Mouse (Mus musculus) left cerebral cortex, adult 18-20 months (tissue): ENCODE measurements around the gene Prim2. TPM values are rescaled to one million over a fixed set of nuclear protein-coding genes. Genes with fewer than 3 reads are reported as not detected.

Source experiments
- DNase-seq, 2 experiments: peaks; one replicate each; pipeline ENCODE4 v3.0.0; 2021 to 2022; ENCODE audit warnings: low spot score in 2 of 2, mixed read lengths in 1 of 2
- total RNA-seq, 2 experiments: library from RNA; stranded (reverse); gene quantifications; 2 replicates each; pipeline ENCODE4 v1.2.3; 2021

The Prim2 gene
- total RNA-seq, 2 experiments from 2014 or later, result 6.7 to 6.9 TPM

- no peak for DNase-seq
Measured at GRCm38 (mm10) chr1:33495203-33495553, 174.4 kb downstream of the Prim2 start.

- no peak for DNase-seq
Measured at GRCm38 (mm10) chr1:33494524-33495202, 174.9 kb downstream of the Prim2 start.

DNA sequence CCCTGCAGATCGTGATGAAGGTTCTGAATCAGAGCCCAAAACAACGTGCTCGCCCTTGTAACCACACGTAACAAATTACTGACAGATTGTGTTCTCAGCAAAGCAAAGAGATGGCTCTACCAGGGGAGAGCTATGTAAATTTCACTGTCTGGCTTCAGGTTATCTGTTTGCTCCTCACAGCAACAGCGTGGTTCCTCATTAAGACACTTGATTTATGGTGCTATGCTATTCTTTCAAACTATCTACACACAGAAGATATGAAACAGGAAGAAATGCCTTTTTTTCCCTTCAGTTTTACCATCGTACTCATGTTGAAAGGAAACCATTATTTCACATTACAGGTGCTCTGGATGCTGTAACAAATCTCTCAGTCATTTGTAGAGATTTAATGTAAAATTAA is 179.4 kb downstream of the Prim2 start:
- no peak for DNase-seq

DNA sequence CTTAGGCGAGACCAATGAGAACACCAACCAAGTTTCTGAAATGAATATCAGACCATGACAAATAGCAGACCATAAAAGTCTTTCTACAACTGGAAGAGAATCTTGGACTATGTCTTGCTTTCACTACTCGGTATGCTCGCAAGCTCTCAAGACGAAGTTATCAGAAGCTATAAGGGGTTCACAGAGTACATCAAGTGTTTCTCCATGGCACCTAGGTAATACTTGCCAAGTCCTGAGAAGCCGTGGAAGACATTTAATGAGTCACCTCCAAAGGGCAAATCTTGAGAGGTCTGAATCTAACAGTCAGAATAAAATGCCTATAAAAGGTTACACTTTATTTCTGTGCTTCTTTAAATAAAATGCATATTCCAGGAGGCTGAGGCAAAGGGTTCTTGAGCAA is 181.2 kb downstream of the Prim2 start:
- DNase-seq, result no peak

GRCm38 (mm10) chr1:33483746-33484145 is 185.8 kb downstream of the Prim2 start:
- DNase-seq, result no peak

DNA sequence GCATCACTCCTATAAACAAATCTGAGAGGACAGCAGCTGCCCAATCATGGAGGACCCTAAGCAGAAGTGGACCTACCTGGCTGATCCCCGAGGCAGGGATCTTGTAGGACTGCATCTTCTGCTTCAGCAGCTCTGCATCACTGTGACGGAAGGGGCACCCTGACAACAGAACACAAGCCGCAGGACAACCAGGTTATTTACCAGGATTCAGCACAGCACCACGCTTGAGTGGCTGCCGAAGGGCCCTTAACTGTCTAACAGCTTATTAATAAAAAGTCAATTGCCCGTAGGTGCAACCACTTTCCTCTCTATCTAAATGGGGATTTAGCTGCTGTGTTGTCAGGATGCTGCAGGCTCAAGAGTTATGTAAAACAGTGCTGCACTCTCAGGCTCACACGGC is 189.2 kb downstream of the Prim2 start:
- no peak for DNase-seq

- no peak for DNase-seq
Measured at GRCm38 (mm10) chr1:33471069-33471468, 198.5 kb downstream of the Prim2 start.

- DNase-seq, result no peak
Measured at GRCm38 (mm10) chr1:33470222-33470621, 199.4 kb downstream of the Prim2 start.

DNA sequence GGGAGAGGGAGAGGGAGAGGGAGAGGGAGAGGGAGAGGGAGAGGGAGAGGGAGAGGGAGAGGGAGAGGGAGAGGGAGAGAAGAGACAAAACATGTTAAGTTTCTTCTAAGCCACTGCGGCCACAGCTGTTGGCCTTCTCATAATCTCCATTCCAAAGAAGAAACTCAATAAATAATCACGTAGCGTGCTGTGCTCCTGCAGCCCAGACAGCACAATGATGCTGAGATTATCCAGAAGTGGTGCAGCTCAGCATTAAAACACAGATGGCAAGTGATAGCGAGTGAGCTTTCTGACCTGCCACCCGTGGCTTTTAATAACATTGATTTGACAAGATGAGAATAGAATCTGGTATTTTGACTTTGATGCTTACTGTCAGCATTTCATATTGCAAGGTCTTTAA is 205.4 kb downstream of the Prim2 start:
- DNase-seq, result no peak

DNA sequence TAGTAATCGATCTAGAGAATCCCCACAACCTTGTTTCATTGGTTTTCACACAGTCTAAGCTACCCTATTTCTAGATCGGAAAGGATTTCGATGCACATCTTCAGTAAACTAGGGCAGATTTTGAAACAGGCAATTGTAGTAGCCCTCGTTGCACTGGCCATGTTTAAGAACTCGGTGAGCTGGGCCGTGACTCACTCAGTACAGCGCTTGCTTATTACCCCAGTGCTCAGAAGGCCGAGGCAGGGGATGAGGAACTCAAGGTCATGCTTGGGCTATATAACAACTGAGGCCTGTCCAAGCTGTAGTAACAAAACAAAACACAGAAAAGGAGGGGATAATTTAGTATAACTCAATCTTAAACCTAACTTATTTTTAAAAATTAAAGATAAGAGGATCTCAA is 208.9 kb downstream of the Prim2 start:
- DNase-seq, result no peak

- no peak for DNase-seq
Measured at GRCm38 (mm10) chr1:33460262-33460661, 209.3 kb downstream of the Prim2 start.

DNA sequence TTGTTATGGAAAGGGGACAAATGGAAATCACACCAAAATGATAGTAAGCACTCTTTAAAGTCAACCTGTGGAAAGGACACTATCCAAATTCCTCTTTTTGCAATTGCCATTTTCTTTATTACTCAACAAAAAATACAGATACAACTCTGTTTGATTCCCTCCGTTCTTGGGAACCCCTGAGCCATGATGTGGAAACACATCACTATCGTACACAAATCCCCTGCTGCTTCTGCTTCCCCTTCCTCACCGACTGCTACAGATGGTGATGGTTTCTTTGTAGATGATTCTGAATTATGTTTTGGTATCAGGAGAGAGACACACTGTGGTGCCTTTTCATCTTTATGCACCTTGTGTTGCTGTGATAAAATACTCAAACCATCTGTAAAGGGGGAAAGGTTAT is 210.6 kb downstream of the Prim2 start:
- no peak for DNase-seq

DNA sequence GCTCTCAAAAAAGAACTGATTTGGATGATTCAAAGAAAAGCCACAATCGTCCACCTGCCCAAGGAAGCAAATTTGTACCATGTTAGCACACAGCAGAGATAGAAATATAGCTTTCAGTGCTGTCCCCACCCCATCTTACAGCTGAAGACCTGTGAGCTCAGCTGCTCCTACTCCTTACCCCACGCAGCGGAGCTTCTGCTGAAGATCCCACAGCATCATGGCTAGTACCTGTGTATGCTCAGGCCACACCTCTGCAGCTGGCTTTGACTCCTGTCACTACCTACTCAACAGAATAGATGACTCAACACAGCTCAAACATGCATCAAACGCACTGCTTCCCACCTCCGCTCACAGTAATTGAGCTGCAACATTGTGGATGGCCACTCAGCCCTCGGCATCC is 215.3 kb downstream of the Prim2 start:
- DNase-seq, result no peak

DNA sequence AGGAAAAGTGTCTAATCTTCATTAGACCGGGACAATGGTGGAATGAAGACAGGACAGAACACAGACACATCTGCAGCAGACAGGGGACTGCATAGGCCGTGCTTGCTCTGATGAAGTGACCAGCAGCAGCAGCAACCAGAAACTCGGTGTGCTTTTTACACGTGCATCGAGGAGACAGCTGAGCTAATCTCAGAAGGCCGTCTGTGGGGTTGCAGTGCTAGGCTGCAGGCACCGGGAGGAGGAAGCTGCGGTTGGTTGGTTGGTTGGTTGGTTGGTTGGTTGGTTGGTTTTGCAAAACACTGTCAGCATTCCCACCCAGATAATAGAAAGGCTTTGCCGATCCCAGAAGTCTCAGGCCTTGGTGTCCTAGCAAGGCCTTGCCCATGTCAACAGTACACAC is 216.3 kb downstream of the Prim2 start:
- no peak for DNase-seq

GRCm38 (mm10) chr1:33447179-33447578 is 222.4 kb downstream of the Prim2 start:
- no peak for DNase-seq

DNA sequence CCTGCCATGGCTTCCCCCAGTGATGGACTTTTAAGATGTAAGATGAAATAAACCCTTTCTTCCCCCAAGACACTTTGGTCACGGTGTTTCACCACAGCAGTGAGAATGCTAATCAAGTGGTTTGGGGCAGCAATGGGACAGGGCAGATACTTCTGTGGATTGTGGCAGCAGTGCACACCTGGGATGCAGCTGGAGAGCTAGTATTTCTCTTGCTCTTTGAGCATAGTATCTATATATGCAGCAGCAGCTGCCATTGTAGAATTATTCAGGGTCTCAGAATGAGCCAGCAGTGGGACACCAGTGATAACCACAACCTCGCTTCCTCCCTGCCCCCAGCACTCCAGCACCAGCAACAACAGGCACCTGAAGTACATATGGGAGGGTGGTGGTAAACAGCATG is 233.4 kb downstream of the Prim2 start:
- DNase-seq, result no peak

Other genes starting within 250 kb of the Prim2 start
- 10 to 100 TPM; 26.8 to 31.2 TPM for gene Rab23, start 50.1 kb upstream of the Prim2 start, total RNA-seq
- gene Bag2, start 88.0 kb upstream of the Prim2 start, total RNA-seq, result 10 to 100 TPM; 13.3 to 14.0 TPM
- gene Zfp451, start 144.8 kb upstream of the Prim2 start, total RNA-seq, result 10 to 100 TPM; 52.7 to 57.5 TPM
- gene Bend6, start 238.0 kb upstream of the Prim2 start, total RNA-seq, result 100 to 1,000 TPM; 142 to 143 TPM
- gene Dst, start 238.4 kb upstream of the Prim2 start, total RNA-seq, result 100 to 1,000 TPM; 216 to 227 TPM